Mouse (Mus musculus) CH12.LX (cell line): ENCODE data around the gene Nkd1. TPM values are rescaled to one million over a fixed set of nuclear protein-coding genes. Genes with fewer than 3 reads are reported as not detected.

Source experiments
- DNase-seq: peaks from one replicate; pipeline ENCODE4 v3.0.0-alpha.2; 2013; ENCODE audit errors: extremely low read depth
- H3K27ac ChIP-seq: 2 replicates; pipeline ENCODE4 v1.5.1; 2012; ENCODE audit warnings: low read depth, mild to moderate bottlenecking, control low read depth, moderate library complexity; ENCODE audit not compliant: insufficient read depth
- H3K27me3 ChIP-seq: replicated peaks from 2 replicates; pipeline ENCODE3; 2012; ENCODE audit warnings: inconsistent platforms
- H3K36me3 ChIP-seq, 2 experiments: replicated peaks in 1 of 2; 2 replicates each; pipeline versions ENCODE3 to v1.6.1; 2012; ENCODE audit warnings: inconsistent platforms in 1 of 2, low read length in 1 of 2, mild to moderate bottlenecking in 1 of 2, mixed read lengths in 1 of 2, moderate library complexity in 1 of 2; ENCODE audit not compliant: control insufficient read depth in 1 of 2, insufficient read depth in 1 of 2
- H3K4me1 ChIP-seq, 2 experiments: 2 replicates each; pipeline ENCODE4 v1.6.1; 2012; ENCODE audit warnings: inconsistent platforms in 1 of 2, moderate library complexity in 1 of 2; ENCODE audit not compliant: insufficient read depth in 2 of 2, control insufficient read depth in 1 of 2
- H3K4me2 ChIP-seq: 2 replicates; pipeline ENCODE4 v1.6.1; 2012; ENCODE audit warnings: low read depth, mild to moderate bottlenecking, control low read depth; ENCODE audit not compliant: poor library complexity, insufficient read depth, severe bottlenecking
- H3K4me3 ChIP-seq, 3 experiments: fragments of 150-350 bp in 1 of 3; sonication (generic) in 1 of 3; replicated peaks in 1 of 3; 2 replicates each; pipeline versions ENCODE3 to v1.5.1; 2011 to 2012; ENCODE audit warnings: low read depth in 2 of 3, low read length in 2 of 3, mild to moderate bottlenecking in 2 of 3, moderate library complexity in 2 of 3, control low read depth in 1 of 3, improper control_type of control experiment in 1 of 3, inconsistent platforms in 1 of 3, mixed read lengths in 1 of 3; ENCODE audit not compliant: poor library complexity in 1 of 3
- H3K79me2 ChIP-seq: replicated peaks from 2 replicates; pipeline ENCODE4 v1.6.1; 2012; ENCODE audit warnings: mild to moderate bottlenecking, moderate library complexity; ENCODE audit not compliant: control insufficient read depth, poor library complexity, insufficient read depth, severe bottlenecking; ENCODE audit errors: extremely low read depth
- H3K9ac ChIP-seq: 2 replicates; pipeline ENCODE4 v1.6.1; 2012; ENCODE audit warnings: low read depth, mild to moderate bottlenecking, control low read depth, moderate library complexity; ENCODE audit not compliant: insufficient read depth
- H3K9me3 ChIP-seq: replicated peaks from 2 replicates; pipeline ENCODE3; 2012; ENCODE audit warnings: low read length, inconsistent platforms, mixed read lengths
- BHLHE40 ChIP-seq: IDR thresholded peaks from 2 replicates; pipeline ENCODE4 v1.6.1; 2011; ENCODE audit warnings: mild to moderate bottlenecking, low read depth, low read length, improper control_type of control experiment
- CHD1 ChIP-seq: IDR thresholded peaks from 2 replicates; pipeline ENCODE4 v1.6.1; 2012; ENCODE audit warnings: low read depth, low read length, improper control_type of control experiment, inconsistent platforms
- CTCF ChIP-seq, 2 experiments: IDR thresholded peaks in 1 of 2; conservative IDR thresholded peaks in 1 of 2; 2 replicates each; pipeline ENCODE4 v1.5.1; 2011 to 2012; ENCODE audit warnings: low read depth in 2 of 2, low read length in 2 of 2, improper control_type of control experiment in 1 of 2, inconsistent platforms in 1 of 2, mild to moderate bottlenecking in 1 of 2, moderate library complexity in 1 of 2
- E2F4 ChIP-seq: IDR thresholded peaks from 2 replicates; pipeline ENCODE4 v1.6.1; 2011; ENCODE audit warnings: low read depth, low read length, improper control_type of control experiment; ENCODE audit not compliant: insufficient replicate concordance
- ELF1 ChIP-seq: IDR thresholded peaks from 2 replicates; pipeline ENCODE4 v1.6.1; 2014; ENCODE audit warnings: low read depth, mild to moderate bottlenecking, inconsistent platforms, low read length, improper control_type of control experiment
- EP300 ChIP-seq: IDR thresholded peaks from 2 replicates; pipeline ENCODE4 v1.6.1; 2011; ENCODE audit warnings: low read length, improper control_type of control experiment
- ETS1 ChIP-seq: conservative IDR thresholded peaks from 2 replicates; pipeline ENCODE4 v1.6.1; 2012; ENCODE audit warnings: low read depth, mild to moderate bottlenecking, inconsistent platforms, low read length, improper control_type of control experiment, moderate library complexity
- GABPA ChIP-seq: IDR thresholded peaks from 2 replicates; pipeline ENCODE4 v1.6.1; 2012; ENCODE audit warnings: low read depth, low read length, improper control_type of control experiment, inconsistent platforms; ENCODE audit not compliant: insufficient replicate concordance
- HCFC1 ChIP-seq: IDR thresholded peaks from 2 replicates; pipeline ENCODE4 v1.6.1; 2012; ENCODE audit warnings: low read depth, mild to moderate bottlenecking, inconsistent platforms, low read length, improper control_type of control experiment
- JUN ChIP-seq: IDR thresholded peaks from 2 replicates; pipeline ENCODE4 v1.6.1; 2011; ENCODE audit warnings: low read depth, mild to moderate bottlenecking, low read length, improper control_type of control experiment, moderate library complexity; ENCODE audit not compliant: insufficient read depth
- JUND ChIP-seq: conservative IDR thresholded peaks from 2 replicates; pipeline ENCODE4 v1.6.1; 2011; ENCODE audit warnings: low read depth, low read length, improper control_type of control experiment
- KAT2A ChIP-seq: IDR thresholded peaks from 2 replicates; pipeline ENCODE4 v1.6.1; 2012; ENCODE audit warnings: low read length, improper control_type of control experiment, inconsistent platforms; ENCODE audit not compliant: insufficient replicate concordance
- MAFK ChIP-seq: IDR thresholded peaks from 2 replicates; pipeline ENCODE4 v1.6.1; 2011; ENCODE audit warnings: low read length, improper control_type of control experiment; ENCODE audit not compliant: insufficient replicate concordance
- MAX ChIP-seq: IDR thresholded peaks from 2 replicates; pipeline ENCODE4 v1.6.1; 2011; ENCODE audit warnings: low read length, improper control_type of control experiment
- MAZ ChIP-seq: IDR thresholded peaks from 2 replicates; pipeline ENCODE4 v1.6.1; 2012; ENCODE audit warnings: low read depth, mild to moderate bottlenecking, inconsistent platforms, low read length, improper control_type of control experiment, moderate library complexity
- MEF2A ChIP-seq: IDR thresholded peaks from 2 replicates; pipeline ENCODE4 v1.6.1; 2014; ENCODE audit warnings: low read depth, mild to moderate bottlenecking, inconsistent platforms, low read length, improper control_type of control experiment, borderline replicate concordance
- MXI1 ChIP-seq: IDR thresholded peaks from 2 replicates; pipeline ENCODE4 v1.6.1; 2011; ENCODE audit warnings: mild to moderate bottlenecking, low read depth, low read length, improper control_type of control experiment
- MYC ChIP-seq: IDR thresholded peaks from 2 replicates; pipeline ENCODE4 v1.6.1; 2011; ENCODE audit warnings: low read depth, mild to moderate bottlenecking, improper control_type of control experiment, low read length
- NELFE ChIP-seq: IDR thresholded peaks from 2 replicates; pipeline ENCODE4 v1.6.1; 2011; ENCODE audit warnings: low read depth, low read length, improper control_type of control experiment
- NRF1 ChIP-seq: IDR thresholded peaks from 2 replicates; pipeline ENCODE4 v1.6.1; 2014; ENCODE audit warnings: low read depth, mild to moderate bottlenecking, inconsistent platforms, low read length, improper control_type of control experiment, moderate library complexity
- POLR2A ChIP-seq: IDR thresholded peaks from 2 replicates; pipeline ENCODE4 v1.6.1; 2011; ENCODE audit warnings: low read depth, mild to moderate bottlenecking, improper control_type of control experiment, low read length
- RAD21 ChIP-seq: IDR thresholded peaks from 2 replicates; pipeline ENCODE4 v1.6.1; 2011; ENCODE audit warnings: low read depth, mild to moderate bottlenecking, low read length, improper control_type of control experiment, moderate library complexity
- RCOR1 ChIP-seq: conservative IDR thresholded peaks from 2 replicates; pipeline ENCODE4 v1.6.1; 2012; ENCODE audit warnings: low read depth, mild to moderate bottlenecking, inconsistent platforms, low read length, improper control_type of control experiment
- SIN3A ChIP-seq: IDR thresholded peaks from 2 replicates; pipeline ENCODE4 v1.6.1; 2012; ENCODE audit warnings: low read length, improper control_type of control experiment, inconsistent platforms
- SMC3 ChIP-seq: IDR thresholded peaks from 2 replicates; pipeline ENCODE4 v1.6.1; 2011; ENCODE audit warnings: low read depth, low read length, improper control_type of control experiment
- TBP ChIP-seq: conservative IDR thresholded peaks from 2 replicates; pipeline ENCODE4 v1.6.1; 2011; ENCODE audit warnings: low read depth, low read length, improper control_type of control experiment
- TCF12 ChIP-seq: IDR thresholded peaks from 2 replicates; pipeline ENCODE4 v1.6.1; 2014; ENCODE audit warnings: low read depth, mild to moderate bottlenecking, inconsistent platforms, low read length, improper control_type of control experiment
- USF1 ChIP-seq: IDR thresholded peaks from 2 replicates; pipeline ENCODE4 v1.6.1; 2014; ENCODE audit warnings: low read depth, mild to moderate bottlenecking, inconsistent platforms, low read length, improper control_type of control experiment
- ZC3H11A ChIP-seq: IDR thresholded peaks from 2 replicates; pipeline ENCODE4 v1.6.1; 2012; ENCODE audit warnings: low read depth, mild to moderate bottlenecking, inconsistent platforms, low read length, improper control_type of control experiment
- ZKSCAN1 ChIP-seq: IDR thresholded peaks from 2 replicates; pipeline ENCODE4 v1.6.1; 2012; ENCODE audit warnings: low read depth, inconsistent platforms, low read length, improper control_type of control experiment, borderline replicate concordance
- ZMIZ1 ChIP-seq: IDR thresholded peaks from 2 replicates; pipeline ENCODE4 v1.6.1; 2012; ENCODE audit warnings: low read depth, mild to moderate bottlenecking, inconsistent platforms, low read length, improper control_type of control experiment
- dilution Hi-C: fragments of 300-500 bp; cut with MboI; formaldehyde crosslinking; loops from 2 replicates; pipeline ENCODE4 v1.14.3; 2020; ENCODE audit warnings: low sequenced_read_pairs; ENCODE audit not compliant: extremely low pct_unique_long_range_greater_than_20kb, extremely low pct_ligation_motif_present
- in situ Hi-C: fragments of 300-500 bp; cut with MboI; formaldehyde crosslinking; loops from 3 replicates; pipeline ENCODE4 v1.14.3; 2019; ENCODE audit warnings: low sequenced_read_pairs, low pct_ligation_motif_present, low pct_unique_long_range_greater_than_20kb, mixed read lengths
- polyA plus RNA-seq: library from polyadenylated mRNA; unstranded; fragments of >175 nt; gene quantifications from 2 replicates; pipeline ENCODE4 v1.2.1, GENCODE M21; 2012; ENCODE audit warnings: low read depth; ENCODE audit not compliant: insufficient read length
- total RNA-seq, 2 experiments: library from RNA; depleted of rRNA; stranded (reverse); fragments of 300-350 nt in 1 of 2; fragments of >200 nt in 1 of 2; gene quantifications; 2 replicates each; pipeline ENCODE4 v1.2.3; 2012 to 2014

Gene Nkd1
- total and polyA plus RNA-seq, 3 experiments = 0.24 to 0.67 (median 0.30) TPM

GRCm38 (mm10) chr8:88635474-88636397 lies 114.6 kb downstream of the Nkd1 start, which contains the start of gene Snx20 (continued):
- peak; percentile 92 for TF ChIP-seq MYC
- TF ChIP-seq, all 38 proteins: peak for 25

- H3K27me3 ChIP-seq = no peaks in the 10 kb centered on the region
- H3K79me2 ChIP-seq = peaks cover 41% of the 10 kb centered on the region
- peak overlapping the region; percentile 96 for H3K9ac ChIP-seq
- H3K4me3 ChIP-seq = peak overlapping the region; percentile 47 to 93 (median 67)
- dilution Hi-C loops (no loop called here), in situ Hi-C loops (loop anchor here (5.0 kb wide), 1 partner anchor 55 kb away; no protein-coding TSS in a partner anchor)
- peak; percentile 97 for DNase-seq
- peaks cover 14 to 18% of the 10 kb centered on the region in 2 experiments for H3K36me3 ChIP-seq
- H3K9me3 ChIP-seq = no peaks in the 10 kb centered on the region
- peak overlapping the region; percentile 69 for H3K4me2 ChIP-seq
- peaks cover 33 to 73% of the 10 kb centered on the region in 2 experiments for H3K4me1 ChIP-seq
- H3K27ac ChIP-seq = peak overlapping the region; percentile 100
- TF ChIP-seq RCOR1 = peak; percentile 95
- TF ChIP-seq MAX = peak; percentile 74
- peak; percentile 84; the same call in 1 of the 2 replicates for TF ChIP-seq CHD1
- TF ChIP-seq BHLHE40 = peak; percentile 91
- peak; percentile 50 for TF ChIP-seq POLR2A
- TF ChIP-seq NRF1 = peak; percentile 35; the same call in 1 of the 2 replicates
- 0 out of 2 replicates have a peak, but pooled peaks have one; percentile 64 for TF ChIP-seq KAT2A
- peak; percentile 71 for TF ChIP-seq ELF1
- TF ChIP-seq MAFK = peak; percentile 65; the same call in 1 of the 2 replicates
- TF ChIP-seq ZC3H11A = no peak
- peak; percentile 78 for TF ChIP-seq TBP
- peak; percentile 72 for TF ChIP-seq JUND
- TF ChIP-seq ZMIZ1 = no peak
- TF ChIP-seq SIN3A = peak; percentile 81
- TF ChIP-seq CTCF (conservative IDR thresholded peaks at IDR 0.05 in 1 of 2, IDR thresholded peaks at IDR 0.05 in 1 of 2; ENCODE audit: low read depth in 2 of 2, low read length in 2 of 2) = no peak
- TF ChIP-seq MAZ = peak; percentile 74; the same call in 1 of the 2 replicates
- peak; percentile 43 for TF ChIP-seq USF1
- TF ChIP-seq NELFE = peak; percentile 43
- peak; percentile 99 for TF ChIP-seq ETS1
- no peak for TF ChIP-seq ZKSCAN1
- TF ChIP-seq HCFC1 = peak; percentile 35; the same call in 1 of the 2 replicates
- TF ChIP-seq RAD21 = no peak; the same call in none of the 2 replicates
- peak; percentile 30; the same call in 1 of the 2 replicates for TF ChIP-seq SMC3
- TF ChIP-seq JUN = peak; percentile 87
- no peak for TF ChIP-seq E2F4
- no peak for TF ChIP-seq GABPA
- TF ChIP-seq TCF12 = peak; percentile 97
- peak; percentile 94 for TF ChIP-seq MEF2A
- TF ChIP-seq EP300 = peak; percentile 94
- peak; percentile 75 for TF ChIP-seq MXI1
- TF ChIP-seq MYC = peak; percentile 63
These were observed 116.2 kb downstream of the Nkd1 start for GRCm38 (mm10) chr8:88637092-88638000.
